Mouse (Mus musculus): ENCODE results near the gene Cep63.

Cep63 gene

DNA sequence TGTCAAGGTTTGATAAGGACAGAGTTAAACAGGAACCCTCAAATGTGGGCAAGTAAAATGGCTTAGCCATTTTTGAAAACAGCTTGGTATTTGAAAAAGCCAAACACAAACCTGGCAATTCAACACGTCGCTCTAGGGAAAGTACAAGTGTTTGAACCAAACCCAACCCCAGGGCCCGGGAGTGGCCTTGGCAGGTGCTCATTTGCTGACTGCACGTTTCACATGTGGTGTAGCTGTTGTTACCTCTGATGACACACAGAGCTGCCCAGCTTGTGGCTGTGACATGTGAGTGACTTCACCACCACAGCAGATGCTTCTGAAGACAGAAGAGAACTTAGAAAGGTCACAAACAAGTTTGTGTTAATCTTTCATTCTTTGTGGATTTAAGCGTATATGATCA is 53.4 kb downstream of the Cep63 start:
- in situ Hi-C loops (cut with MboI, MseI), result loop anchor here in 1 of 2 experiments (25.0 kb wide), 1 partner anchor 1586 kb away; no protein-coding TSS in a partner anchor

DNA sequence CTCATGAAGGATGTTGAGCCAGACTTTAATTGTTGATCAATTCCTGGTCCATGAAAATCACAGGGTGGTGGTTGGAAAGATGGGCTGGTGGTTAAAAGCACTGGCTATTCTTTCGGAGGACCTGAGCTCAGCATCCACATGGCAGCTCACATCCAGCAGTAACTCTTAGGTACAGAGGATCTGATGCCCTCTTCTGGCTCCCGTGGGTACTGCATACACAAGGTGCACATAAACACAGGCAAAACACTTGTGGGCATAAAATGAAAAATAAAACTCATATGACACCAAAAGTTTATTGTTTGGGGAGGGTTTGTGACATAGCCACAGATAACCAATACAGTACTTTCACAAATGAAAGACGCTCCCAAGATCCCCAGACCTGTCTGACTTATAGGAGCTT is 67.9 kb downstream of the Cep63 start:
- in situ Hi-C loops (cut with MboI, MseI), result loop anchor here in 1 of 2 experiments (25.0 kb wide), 1 partner anchor 1571 kb away; no protein-coding TSS in a partner anchor

DNA sequence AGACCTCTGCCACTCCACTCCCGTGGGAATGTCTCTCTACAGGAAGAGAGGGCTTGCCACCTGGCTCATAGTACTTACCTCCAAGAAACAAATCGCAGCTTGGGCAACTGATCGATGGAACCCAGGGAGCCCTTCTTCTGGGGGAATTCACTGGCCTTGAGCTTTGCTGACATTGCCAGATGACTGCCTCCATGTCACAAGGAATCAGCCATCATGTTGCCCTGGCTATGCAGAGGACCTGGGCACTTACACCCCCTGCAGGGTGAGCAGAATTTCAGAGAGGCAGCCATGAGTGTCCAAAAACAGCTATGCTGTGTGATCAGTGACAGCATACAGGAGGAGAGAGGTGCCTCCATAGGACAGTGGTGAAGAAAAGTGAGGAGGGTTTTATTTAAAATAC is 72.6 kb downstream of the Cep63 start:
- in situ Hi-C loops (cut with MboI, MseI), result loop anchor here in 1 of 2 experiments (25.0 kb wide), 1 partner anchor 1566 kb away; no protein-coding TSS in a partner anchor

DNA sequence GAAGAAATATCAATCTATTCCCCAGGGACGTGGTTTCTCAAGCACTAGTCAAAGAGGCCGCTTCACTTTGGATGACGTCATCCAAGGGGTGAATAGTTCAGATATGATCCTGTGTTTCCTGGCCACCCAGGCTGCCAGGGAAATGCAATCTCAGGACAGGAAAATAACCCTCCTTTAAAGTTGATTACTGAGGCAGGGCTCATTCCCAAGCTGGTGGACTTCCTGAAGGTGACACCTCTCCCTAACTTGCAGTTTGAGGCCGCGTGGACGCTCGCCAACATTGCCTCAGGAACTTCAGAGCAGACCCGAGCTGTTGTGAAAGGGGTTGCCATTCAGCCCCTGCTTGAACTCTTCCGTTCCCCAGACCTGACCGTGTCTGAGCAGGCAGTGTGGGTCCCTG is 74.6 kb downstream of the Cep63 start:
- in situ Hi-C loops (cut with MboI, MseI), result loop anchor here in 1 of 2 experiments (25.0 kb wide), 1 partner anchor 1564 kb away; no protein-coding TSS in a partner anchor

DNA sequence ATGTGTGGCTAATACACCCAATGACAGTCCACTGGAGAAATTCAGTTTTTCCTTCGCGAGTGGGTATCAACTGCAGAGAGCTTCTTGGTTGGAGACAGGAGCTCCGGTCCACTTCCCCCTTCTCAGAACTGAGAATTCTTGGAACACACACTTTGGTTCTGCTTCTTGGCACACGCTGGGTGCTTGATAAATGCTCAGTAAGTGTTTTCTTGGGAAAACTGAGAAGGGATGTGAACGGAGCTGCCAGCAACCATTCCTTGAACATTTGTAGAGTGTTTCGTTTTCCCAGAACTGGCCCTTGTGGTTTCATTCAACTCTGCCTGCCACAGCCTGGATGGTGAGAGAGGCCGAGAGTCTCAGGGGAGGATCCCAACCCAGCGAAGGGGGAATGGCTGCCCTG is 77.1 kb downstream of the Cep63 start:
- in situ Hi-C loops (cut with MboI, MseI), result loop anchor here in 1 of 2 experiments (5.0 kb wide), 2 partner anchors 147 to 1362 kb away; no protein-coding TSS in a partner anchor

DNA sequence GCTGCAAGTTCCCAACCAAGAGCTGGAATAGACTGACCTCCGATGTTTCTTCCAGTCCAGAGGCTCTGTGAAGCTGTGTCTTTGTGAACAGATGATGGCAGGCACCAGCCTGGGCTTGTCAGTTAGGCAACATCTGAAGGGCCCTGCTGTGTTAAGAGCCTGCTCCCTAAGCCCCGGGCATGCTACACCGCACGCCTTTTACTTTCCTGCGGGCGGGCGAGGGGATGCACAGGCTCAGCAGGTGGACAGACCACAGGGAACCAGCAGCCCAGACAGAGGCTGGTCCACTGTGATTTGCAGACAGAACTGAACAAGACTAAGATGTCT is 79.3 kb downstream of the Cep63 start:
- in situ Hi-C loops (cut with MboI, MseI), result loop anchor here in 1 of 2 experiments (5.0 kb wide), 2 partner anchors 145 to 1360 kb away; no protein-coding TSS in a partner anchor

DNA sequence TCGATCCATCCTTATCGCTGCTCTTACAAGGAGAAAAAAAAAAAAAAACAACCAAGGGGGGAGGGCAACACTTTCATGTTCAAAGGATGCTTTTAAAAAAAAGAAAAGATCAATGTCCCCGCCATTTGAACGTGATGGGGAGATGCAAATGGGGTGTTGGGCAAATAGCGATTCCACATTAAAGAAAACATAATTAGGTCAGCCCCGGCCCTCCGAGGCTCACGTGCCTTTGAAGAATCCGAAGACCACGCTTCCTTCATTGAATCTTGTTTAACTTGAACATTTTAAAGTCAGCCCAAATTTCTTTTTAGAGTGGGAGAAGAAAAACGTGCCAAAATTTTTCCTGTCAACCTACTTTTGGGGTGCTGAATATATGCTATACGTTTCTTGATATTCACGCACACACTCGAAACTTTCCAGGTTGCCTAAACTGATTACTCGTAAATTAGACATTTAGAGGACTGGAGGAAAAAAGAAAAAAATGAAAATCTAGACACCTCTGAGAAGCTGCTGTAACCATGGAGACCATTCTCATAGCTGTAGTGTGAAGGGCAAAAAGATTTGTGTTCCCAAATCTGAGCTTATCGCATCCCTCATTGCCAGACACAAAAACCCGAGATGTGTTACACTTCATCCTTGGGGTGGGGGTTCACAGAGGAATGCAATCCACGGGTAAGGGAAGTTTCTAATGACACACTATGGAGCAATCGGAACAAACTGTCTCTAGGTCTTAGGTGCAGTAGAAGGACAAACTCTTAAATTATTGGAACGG is 79.9 kb downstream of the Cep63 start:
- in situ Hi-C loops (cut with MboI, MseI), result loop anchor here in 1 of 2 experiments (5.0 kb wide), 2 partner anchors 144 to 1359 kb away; no protein-coding TSS in a partner anchor

DNA sequence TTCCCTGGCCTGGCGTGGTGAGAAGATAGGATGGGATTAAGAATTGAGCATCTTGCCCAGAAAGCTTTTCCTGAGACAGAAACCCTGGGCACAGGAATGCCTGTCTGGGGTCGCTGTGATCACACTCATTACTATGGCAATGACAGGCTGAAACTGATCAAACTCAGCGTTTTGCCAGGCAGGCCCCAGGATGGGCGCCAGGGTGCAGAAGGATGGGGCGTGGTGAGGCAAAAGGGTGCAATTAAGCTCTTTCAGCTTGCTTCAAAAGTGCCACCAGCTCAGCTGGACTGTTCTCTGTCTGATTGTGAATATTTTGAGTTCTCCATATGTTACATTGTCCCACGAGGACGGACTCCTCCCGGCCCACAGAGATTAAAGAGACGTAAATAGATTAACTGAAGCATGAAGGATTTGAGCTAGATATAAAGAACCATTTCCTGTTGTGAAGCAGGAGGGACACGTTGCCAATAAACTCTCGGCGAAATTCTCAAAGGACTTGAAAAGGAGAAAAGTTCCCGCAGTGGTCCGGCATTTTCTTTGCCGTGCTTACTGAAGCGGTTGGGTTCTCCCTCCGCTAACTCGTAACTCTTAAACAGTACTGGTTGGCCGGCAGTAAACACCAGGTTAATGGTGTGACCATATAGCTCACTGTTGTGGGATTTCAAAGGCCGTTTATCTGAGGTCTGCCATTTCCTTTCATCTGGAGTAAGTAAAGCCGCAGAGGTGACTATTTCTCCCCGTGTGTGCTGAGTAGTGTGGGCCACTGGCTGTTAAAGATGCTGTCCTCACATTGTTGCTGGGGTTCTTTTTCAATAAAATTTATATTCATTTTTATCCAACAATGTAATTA is 80.7 kb downstream of the Cep63 start:
- in situ Hi-C loops (cut with MboI, MseI), result loop anchor here in 1 of 2 experiments (5.0 kb wide), 2 partner anchors 143 to 1358 kb away; no protein-coding TSS in a partner anchor

DNA sequence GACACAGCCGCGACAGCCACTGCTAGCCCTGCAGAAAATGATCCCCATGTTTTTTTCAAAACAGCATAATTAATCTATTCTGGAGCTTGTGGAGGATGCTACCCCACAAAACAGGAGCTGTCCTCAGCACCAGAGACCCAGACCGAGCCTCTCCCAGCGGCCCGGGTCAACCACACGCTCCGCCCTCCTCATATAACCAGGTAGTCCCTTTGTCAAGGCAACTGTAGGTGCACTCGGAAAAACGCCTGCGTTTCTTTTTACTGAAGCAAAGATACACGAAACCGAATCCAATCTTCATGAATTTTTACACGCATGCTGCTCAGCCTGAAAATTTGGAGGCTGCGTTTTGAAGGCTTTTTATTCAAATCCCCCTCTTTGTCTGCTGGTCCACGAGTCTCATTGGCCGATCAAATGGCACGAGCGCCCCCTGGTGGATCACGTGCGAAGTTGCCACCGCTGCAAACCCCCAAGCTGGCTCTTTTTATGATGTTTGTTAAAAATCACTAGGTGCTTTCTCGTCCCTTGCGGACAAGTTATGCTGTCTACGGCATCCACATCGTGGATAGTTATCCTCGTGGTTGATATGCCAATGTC is 81.5 kb downstream of the Cep63 start:
- in situ Hi-C loops (cut with MboI, MseI), result loop anchor here in 1 of 2 experiments (5.0 kb wide), 2 partner anchors 143 to 1358 kb away; no protein-coding TSS in a partner anchor

DNA sequence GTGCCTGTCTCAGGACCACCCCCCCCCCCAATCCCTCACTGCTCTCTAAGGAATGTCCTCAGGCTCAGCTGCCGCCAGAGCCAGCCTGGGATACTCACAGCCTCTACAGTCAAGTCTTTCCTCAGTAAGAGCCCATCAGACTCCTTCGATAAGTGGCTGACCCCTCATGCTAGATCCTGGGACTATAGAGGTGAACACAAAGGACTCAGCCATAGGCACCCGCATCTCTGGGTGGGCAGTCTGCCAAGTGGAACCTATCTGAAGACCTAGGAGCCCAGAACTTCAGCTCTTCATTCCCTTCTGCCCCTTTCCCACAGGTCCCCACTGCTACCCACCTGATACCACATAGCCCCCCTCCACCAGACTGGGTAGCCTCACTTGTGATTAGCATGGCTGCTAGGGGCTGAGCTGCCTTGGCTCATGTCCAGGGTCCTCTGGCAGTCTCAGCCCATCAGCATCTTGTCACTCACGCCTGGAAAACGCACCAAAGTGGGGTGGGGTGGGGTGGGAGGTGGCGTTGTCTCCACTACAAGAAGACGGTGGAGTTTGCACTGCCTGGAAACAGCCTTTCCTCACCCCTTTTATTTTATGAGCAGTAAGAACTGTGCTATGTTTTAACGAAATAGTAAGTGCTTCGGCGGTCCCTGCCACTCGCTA is 82.1 kb downstream of the Cep63 start:
- in situ Hi-C loops (cut with MboI, MseI), result no loop called here

DNA sequence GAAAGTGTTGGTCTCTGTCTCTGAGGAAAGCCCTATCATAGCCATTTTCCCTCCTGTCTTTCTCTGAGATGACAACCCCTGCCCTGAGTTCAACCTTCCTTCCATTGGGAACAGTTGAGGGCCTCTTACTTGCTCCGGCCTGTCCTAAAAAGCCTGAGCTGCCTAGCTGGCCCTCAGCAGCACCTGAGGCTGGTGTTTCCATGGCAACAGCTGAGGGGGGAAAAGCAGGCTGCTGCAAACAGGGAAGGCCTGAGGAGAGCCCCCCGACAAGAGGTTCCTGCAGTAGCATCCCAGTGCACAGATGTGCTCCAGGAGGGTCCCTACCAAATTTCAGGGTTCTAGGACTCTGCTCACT is 82.6 kb downstream of the Cep63 start:
- in situ Hi-C loops (cut with MboI, MseI), result no loop called here

DNA sequence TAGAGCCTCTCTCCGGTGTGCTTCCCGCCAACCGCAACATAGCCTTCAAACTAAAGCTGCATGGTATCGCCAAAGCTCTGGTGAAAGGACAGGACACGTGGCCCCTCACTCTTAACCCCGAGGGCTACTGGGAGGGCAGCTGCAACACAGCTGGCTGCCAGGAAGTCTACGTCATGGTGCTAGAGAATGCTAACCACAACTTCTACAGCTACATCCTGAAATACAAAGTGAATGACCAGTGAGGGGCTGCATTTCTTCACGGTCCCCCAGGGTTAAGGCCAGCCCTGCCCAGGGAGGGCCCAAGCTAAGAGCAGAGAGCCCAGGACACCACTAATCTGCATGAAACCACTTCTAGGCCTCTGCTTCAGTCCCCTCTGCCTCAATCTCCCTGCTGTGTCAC is 83.8 kb downstream of the Cep63 start:
- in situ Hi-C loops (cut with MboI, MseI), result no loop called here

DNA sequence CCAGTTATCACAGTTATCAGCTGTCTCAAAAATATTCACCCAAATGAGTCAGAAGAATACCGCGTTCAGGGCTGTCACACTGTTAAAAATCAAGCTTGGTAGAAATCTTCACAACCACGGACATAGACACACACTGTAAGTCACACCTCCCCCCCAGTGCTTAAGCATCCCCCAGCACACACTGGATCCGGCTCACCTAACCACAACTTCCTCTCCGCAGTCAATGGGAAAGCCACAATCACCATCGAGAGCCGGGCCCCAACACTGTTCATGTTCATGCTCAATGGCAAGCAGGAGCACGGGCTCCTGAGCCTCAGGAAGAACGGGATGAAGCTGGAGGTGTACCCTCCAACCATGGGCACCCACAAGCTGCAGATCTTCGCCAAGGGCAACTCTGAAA is 84.7 kb downstream of the Cep63 start:
- in situ Hi-C loops (cut with MboI, MseI), result no loop called here

DNA sequence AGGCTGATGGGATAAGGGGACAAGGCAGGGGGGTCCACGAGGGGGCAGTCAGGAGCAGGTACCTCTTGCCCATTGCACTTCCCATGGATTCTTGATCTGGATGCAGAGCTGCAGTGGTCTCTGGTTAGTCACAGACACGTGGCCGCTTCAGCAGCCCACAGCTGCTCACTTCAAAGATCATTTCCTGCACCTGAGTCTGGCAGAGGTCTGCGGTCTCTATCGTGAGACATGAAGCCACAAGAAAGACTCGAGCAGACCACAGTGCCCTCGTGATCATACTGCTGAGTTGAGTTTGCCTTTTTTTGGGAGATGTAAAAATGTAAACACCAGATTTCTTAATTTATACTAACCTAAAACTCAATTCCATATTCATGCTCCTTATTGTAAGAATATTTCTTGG is 86.6 kb downstream of the Cep63 start:
- in situ Hi-C loops (cut with MboI, MseI), result no loop called here

DNA sequence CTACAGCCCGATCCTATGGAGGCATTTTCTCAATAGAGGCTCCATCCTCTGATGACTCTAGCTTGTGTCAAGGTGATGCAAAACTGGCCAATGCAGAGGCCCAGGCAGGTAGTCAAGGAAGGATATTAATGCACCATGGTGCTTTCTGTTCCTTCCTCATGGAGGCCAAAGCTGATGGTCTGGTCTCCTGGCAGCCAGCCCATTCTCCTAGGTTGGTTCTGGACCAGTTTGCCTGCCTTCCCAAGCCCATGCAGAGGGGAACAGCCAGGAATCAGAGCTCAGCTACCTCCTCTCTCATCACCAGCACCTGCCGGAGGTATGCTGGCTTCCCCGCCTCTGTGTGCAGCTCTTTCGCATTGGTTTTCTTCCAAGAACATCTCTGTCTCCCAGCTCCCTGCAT is 89.4 kb downstream of the Cep63 start:
- in situ Hi-C loops (cut with MboI, MseI), result no loop called here
